ENCODE assay signal across 8 mouse cellular contexts in the genomic region with DNA sequence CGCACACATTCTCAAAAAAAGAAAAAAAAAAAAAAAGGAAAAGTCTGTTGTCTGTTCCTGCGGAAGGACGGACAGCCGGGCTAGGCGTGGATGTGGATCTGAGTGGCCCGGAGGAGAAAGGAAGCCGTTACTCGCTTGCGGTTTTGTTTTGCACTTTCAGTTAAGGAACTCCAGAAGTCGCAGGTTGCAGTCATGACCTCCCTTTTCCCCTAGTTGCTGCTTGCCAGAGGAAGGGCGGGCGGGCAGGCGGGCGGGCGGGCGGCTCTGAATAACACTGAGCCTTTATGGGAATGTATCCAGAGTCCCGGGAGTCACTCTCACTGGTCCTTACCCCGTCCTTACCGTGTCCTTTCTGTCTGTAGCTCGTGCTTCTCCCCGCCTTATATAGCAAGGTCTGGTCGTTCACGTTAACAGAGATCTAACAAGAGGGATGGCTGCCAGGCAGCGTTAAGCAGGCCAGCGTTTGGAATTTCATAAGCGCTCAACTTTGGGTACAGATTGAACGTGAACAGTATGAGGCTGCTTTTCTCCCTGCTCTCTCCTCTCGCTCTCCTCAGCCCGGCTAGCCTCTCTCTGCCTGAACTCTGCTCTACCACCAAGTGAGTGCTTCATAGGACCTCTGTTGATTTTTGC.
A peak's percentile ranks its signal among the peaks of the same experiment; 100 is the strongest.
DNase-seq lines count a peak whose midpoint lies in the region; ATAC-seq and TF ChIP-seq lines count a peak whose summit lies in the region.

No protein-coding gene starts in this region.

- H3K4me2 ChIP-seq in intestine, embryonic 16.5 days (ENCODE audit: low read depth, low read length) = peak overlapping the region; percentile 56
- H3K4me2 ChIP-seq in liver, postnatal 0 days (ENCODE audit: low read depth, low read length) = peak overlapping the region; percentile 70
- peak overlapping the region; percentile 44 for H3K4me2 ChIP-seq in neural tube, embryonic 12.5 days (replicated peaks)

- 15% methylated on average over 29 of the region's 29 CpGs for WGBS in intestine, embryonic 16.5 days
- 2% methylated on average over 29 of the region's 29 CpGs for WGBS in liver, postnatal 0 days (ENCODE audit: insufficient replicate concordance)
- WGBS in neural tube, embryonic 12.5 days = 12% methylated on average over 29 of the region's 29 CpGs

- peak overlapping the region; percentile 39 for H3K4me3 ChIP-seq in intestine, embryonic 16.5 days (ENCODE audit: low read length)
- H3K4me3 ChIP-seq in liver, postnatal 0 days (ENCODE audit: low read depth, low read length) = peak overlapping the region; percentile 40
- H3K4me3 ChIP-seq in neural tube, embryonic 12.5 days = no peak overlapping the region; the same call in 1 of the 2 replicates

- no peaks in the 10 kb centered on the region for H3K27me3 ChIP-seq in intestine, embryonic 16.5 days (replicated peaks; ENCODE audit: control insufficient read depth, insufficient read depth, low read length)
- no peaks in the 10 kb centered on the region for H3K27me3 ChIP-seq in liver, postnatal 0 days (ENCODE audit: insufficient read depth, low read length)
- H3K27me3 ChIP-seq in neural tube, embryonic 12.5 days (replicated peaks) = no peaks in the 10 kb centered on the region

- peak; percentile 57 for DNase-seq in T-cell, adult 2 months (ENCODE audit: low spot score)
- peak; percentile 69 for DNase-seq in embryo, embryonic 10.5 days (ENCODE audit: low spot score)
- DNase-seq in heart, adult 18-20 months = peak; percentile 86 to 92
- DNase-seq in liver, postnatal 0 days = peak; percentile 62
- DNase-seq in testis, postnatal 14 days (ENCODE audit: low spot score) = no peak
- no peak for DNase-seq in cerebellum, adult 8-10 months

- H3K4me1 ChIP-seq in intestine, embryonic 16.5 days (ENCODE audit: control insufficient read depth, insufficient read depth, low read length) = peaks cover 40% of the 10 kb centered on the region
- H3K4me1 ChIP-seq in liver, postnatal 0 days (ENCODE audit: insufficient read depth) = peaks cover 50% of the 10 kb centered on the region
- peaks cover 44% of the 10 kb centered on the region for H3K4me1 ChIP-seq in neural tube, embryonic 12.5 days

- H3K9ac ChIP-seq in intestine, embryonic 16.5 days (ENCODE audit: low read depth, low read length) = peak overlapping the region; percentile 67
- H3K9ac ChIP-seq in liver, postnatal 0 days (replicated peaks) = peak overlapping the region; percentile 64
- H3K9ac ChIP-seq in neural tube, embryonic 12.5 days = peak overlapping the region; percentile 44; the same call in 1 of the 2 replicates

- TF ChIP-seq CTCF in liver, postnatal 0 days (IDR thresholded peaks at IDR 0.05; ENCODE audit: low read depth) = no peak

- peak; percentile 70 for ATAC-seq in intestine, embryonic 16.5 days
- peak; percentile 66 for ATAC-seq in liver, postnatal 0 days
- ATAC-seq in neural tube, embryonic 12.5 days (ENCODE audit: low FRiP score, low read depth) = no peak

- peak overlapping the region; percentile 89 for H3K27ac ChIP-seq in intestine, embryonic 16.5 days (ENCODE audit: low read length)
- H3K27ac ChIP-seq in liver, postnatal 0 days (ENCODE audit: low read depth) = peak overlapping the region; percentile 80
- H3K27ac ChIP-seq in neural tube, embryonic 12.5 days = no peak overlapping the region

- H3K9me3 ChIP-seq in intestine, embryonic 16.5 days (ENCODE audit: control insufficient read depth, low read length) = no peaks in the 10 kb centered on the region
- no peaks in the 10 kb centered on the region for H3K9me3 ChIP-seq in liver, postnatal 0 days (ENCODE audit: low read length)
- no peaks in the 10 kb centered on the region for H3K9me3 ChIP-seq in neural tube, embryonic 12.5 days

- no peaks in the 10 kb centered on the region for H3K36me3 ChIP-seq in intestine, embryonic 16.5 days (ENCODE audit: control insufficient read depth, insufficient read depth, low read length)
- peaks cover 10% of the 10 kb centered on the region for H3K36me3 ChIP-seq in liver, postnatal 0 days (replicated peaks; ENCODE audit: insufficient read depth, low read length)
- H3K36me3 ChIP-seq in neural tube, embryonic 12.5 days = peaks cover 17% of the 10 kb centered on the region; the same call in 1 of the 2 replicates

- 0 out of 2 replicates have a peak, but pooled peaks have one; percentile 41 for TF ChIP-seq EP300 in liver, postnatal 0 days (IDR thresholded peaks at IDR 0.05; ENCODE audit: low read depth)

Comparison
In these comparisons a context has a peak if more than half of its experiments do, and no peak if none do; other contexts are left out.
1. DNase-seq: peak in T-cell, adult 2 months (single experiment), embryo, embryonic 10.5 days (single experiment), heart, adult 18-20 months (2 of 2) and liver, postnatal 0 days (single experiment); none in testis, postnatal 14 days (single experiment) and cerebellum, adult 8-10 months (single experiment).
2. Peak in every context shown above with its lines, with median percentiles within 50 percentile points of each other: H3K4me2 ChIP-seq and H3K9ac ChIP-seq.